In the genomic region with DNA sequence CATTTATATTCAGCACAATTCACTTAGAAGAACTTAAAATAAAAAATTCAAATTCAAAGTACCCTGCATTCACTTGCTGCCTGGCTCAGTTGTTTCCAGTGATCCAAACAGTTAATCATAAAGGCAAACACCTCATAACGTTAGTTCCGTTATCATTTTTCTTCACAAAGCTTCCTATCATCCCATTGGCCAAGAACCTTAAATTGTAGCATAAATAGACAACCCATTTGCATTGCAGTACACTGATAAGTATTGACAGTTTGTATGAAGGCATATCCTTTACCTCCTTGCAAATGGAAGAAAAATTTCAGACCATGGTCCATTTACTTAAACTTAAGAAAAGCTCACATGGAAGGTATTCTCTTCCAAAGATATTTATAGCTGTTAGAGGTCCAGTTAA, we compare ENCODE assay signal across 42 mouse cellular contexts. TPM values are rescaled to one million over a fixed set of nuclear protein-coding genes. Genes with fewer than 3 reads are reported as not detected.
"Had no signal": no experiment of that assay in that cellular context is flagged by ENCODE, and none has a peak within 500 bp of the region (broad histone marks: within the 10 kb centered on the region; RNA-seq: fewer than 3 reads in every experiment).

No protein-coding gene starts in this region.

- H3K36me3 ChIP-seq: heart, embryonic 12.5 days; heart, embryonic 13.5 days; heart, embryonic 15.5 days; intestine, embryonic 15.5 days; kidney, embryonic 15.5 days had no signal

- H3K4me1 ChIP-seq: heart, embryonic 12.5 days; heart, embryonic 13.5 days; heart, embryonic 15.5 days; hindbrain, embryonic 10.5 days; hindbrain, embryonic 12.5 days; hindbrain, embryonic 13.5 days; hindbrain, embryonic 15.5 days; intestine, embryonic 15.5 days; kidney, embryonic 15.5 days had no signal

- H3K9me3 ChIP-seq: heart, embryonic 12.5 days; heart, embryonic 13.5 days; heart, embryonic 15.5 days; hindbrain, embryonic 10.5 days; hindbrain, embryonic 12.5 days; hindbrain, embryonic 13.5 days; hindbrain, embryonic 15.5 days; intestine, embryonic 15.5 days; kidney, embryonic 15.5 days had no signal

- DNase-seq: heart, postnatal 10 days; heart, postnatal 14 days; heart, postnatal 36 days; heart, postnatal 4 days; kidney, adult 11 months; kidney, adult 18-20 months; kidney, adult 2 months; kidney, adult 8-10 months; kidney, adult 9 months; kidney, postnatal 10 days; kidney, postnatal 14 days; kidney, postnatal 25 days; kidney, postnatal 36 days; kidney, postnatal 4 days; layer of hippocampus, adult 9-11 months; layer of hippocampus, postnatal 36 days had no signal

- H3K4me2 ChIP-seq: heart, embryonic 12.5 days; heart, embryonic 13.5 days; heart, embryonic 15.5 days; hindbrain, embryonic 12.5 days; hindbrain, embryonic 13.5 days; hindbrain, embryonic 14.5 days; hindbrain, embryonic 15.5 days; intestine, embryonic 15.5 days; kidney, embryonic 15.5 days had no signal

- H3K27ac ChIP-seq: heart, embryonic 13.5 days; heart, embryonic 15.5 days; hindbrain, embryonic 10.5 days; hindbrain, embryonic 12.5 days; hindbrain, embryonic 14.5 days; hindbrain, embryonic 15.5 days; hindbrain, postnatal 0 days; intestine, embryonic 15.5 days; kidney, embryonic 15.5 days; kidney, postnatal 0 days; layer of hippocampus, adult 2 months; left cerebral cortex, adult 2 months had no signal

- H3K27me3 ChIP-seq: heart, embryonic 12.5 days; heart, embryonic 13.5 days; heart, embryonic 15.5 days; hindbrain, embryonic 12.5 days; hindbrain, embryonic 13.5 days; hindbrain, embryonic 15.5 days; intestine, embryonic 15.5 days; kidney, embryonic 15.5 days had no signal

- H3K4me3 ChIP-seq: heart, embryonic 12.5 days; heart, embryonic 13.5 days; heart, embryonic 15.5 days; hindbrain, embryonic 10.5 days; hindbrain, embryonic 12.5 days; hindbrain, embryonic 13.5 days; hindbrain, embryonic 15.5 days; intestine, embryonic 15.5 days; kidney, embryonic 15.5 days; layer of hippocampus, adult 2 months; left cerebral cortex, adult 2 months had no signal

- ATAC-seq: hindbrain, embryonic 16.5 days; hindbrain, postnatal 0 days; inflammation-experienced regulatory T-cells, adult 6 months; intestine, embryonic 15.5 days; intestine, embryonic 16.5 days had no signal

- H3K9ac ChIP-seq: heart, embryonic 12.5 days; heart, embryonic 13.5 days; heart, embryonic 15.5 days; hindbrain, embryonic 12.5 days; hindbrain, embryonic 13.5 days; hindbrain, embryonic 14.5 days; hindbrain, embryonic 15.5 days; intestine, embryonic 15.5 days; kidney, embryonic 15.5 days had no signal

RNA-seq across cellular contexts. Expression of a gene that starts 18.0 kb away (rescaled TPM):
- total RNA-seq: heart, postnatal 10 days; heart, postnatal 14 days; heart, postnatal 25 days; heart, postnatal 36 days; hematopoietic stem cell, adult 5-6 weeks had no signal
- polyA plus RNA-seq: inflammation-experienced regulatory T-cells, adult 6 months had no signal

RNA-seq across cellular contexts. Expression of a gene that starts 37.1 kb away (rescaled TPM):
- total RNA-seq: heart, postnatal 10 days; heart, postnatal 14 days; heart, postnatal 25 days; heart, postnatal 36 days; heart, postnatal 4 days; hematopoietic stem cell, adult 5-6 weeks had no signal
- polyA plus RNA-seq: heart, embryonic 12.5 days; heart, embryonic 13.5 days; heart, embryonic 14.5 days; heart, embryonic 15.5 days; heart, embryonic 16.5 days; heart, postnatal 0 days; inflammation-experienced regulatory T-cells, adult 6 months; intestine, embryonic 14.5 days; intestine, embryonic 15.5 days; kidney, adult 2 months; kidney, embryonic 14.5 days; kidney, embryonic 15.5 days; kidney, embryonic 16.5 days; kidney, postnatal 0 days; large intestine, adult 2 months had no signal

RNA-seq across cellular contexts. Expression of a gene that starts 49.7 kb away (rescaled TPM):
- total RNA-seq: hematopoietic stem cell, adult 5-6 weeks had no signal
- polyA plus RNA-seq: heart, postnatal 0 days; inflammation-experienced regulatory T-cells, adult 6 months had no signal
